Mouse (Mus musculus) intestine, embryonic 15.5 days (tissue): ENCODE measurements around the gene Rasgef1c. TPM values are rescaled to one million over a fixed set of nuclear protein-coding genes. Genes with fewer than 3 reads are reported as not detected.

Source experiments
- ATAC-seq: fragments of 200-750 bp; cut with Nextera tagmentation; 2 replicates; pipeline ENCODE4 v1.8.0; 2017; ENCODE audit warnings: moderate TSS enrichment, moderate library complexity
- H3K27ac ChIP-seq: fragments of 300-500 bp; sonication (generic); 2 replicates; pipeline ENCODE4 v1.5.1; 2015; ENCODE audit warnings: mild to moderate bottlenecking, inconsistent platforms
- H3K27me3 ChIP-seq: fragments of 300-500 bp; sonication (generic); replicated peaks from 2 replicates; pipeline ENCODE4 v1.6.1; 2015; ENCODE audit warnings: inconsistent platforms
- H3K36me3 ChIP-seq: fragments of 300-500 bp; sonication (generic); 2 replicates; pipeline ENCODE4 v1.6.1; 2015; ENCODE audit warnings: inconsistent platforms
- H3K4me1 ChIP-seq: fragments of 300-500 bp; sonication (generic); replicated peaks from 2 replicates; pipeline ENCODE4 v1.6.1; 2015; ENCODE audit warnings: inconsistent platforms
- H3K4me2 ChIP-seq: fragments of 300-500 bp; sonication (generic); replicated peaks from 2 replicates; pipeline ENCODE4 v1.6.1; 2015; ENCODE audit warnings: mild to moderate bottlenecking, inconsistent platforms
- H3K4me3 ChIP-seq: fragments of 300-500 bp; sonication (generic); replicated peaks from 2 replicates; pipeline ENCODE4 v1.5.1; 2015; ENCODE audit warnings: inconsistent platforms
- H3K9ac ChIP-seq: fragments of 300-500 bp; sonication (generic); 2 replicates; pipeline ENCODE4 v1.6.1; 2015; ENCODE audit warnings: inconsistent platforms
- H3K9me3 ChIP-seq: fragments of 300-500 bp; sonication (generic); 2 replicates; pipeline ENCODE4 v1.6.1; 2016; ENCODE audit warnings: inconsistent platforms
- WGBS: fragments of 180-500 bp; shearing (Covaris S2); methylation state at CpG from one replicate; pipeline ENCODE4 v1.1.7; 2015; 5-methylcytosine and 5-hydroxymethylcytosine counted together
- polyA plus RNA-seq: library from polyadenylated mRNA; unstranded; fragments of >200 nt; fragmentation: Nextera tagmentation; extraction: Ambion mirVana; gene quantifications from 2 replicates; pipeline ENCODE4 v1.2.1, GENCODE M21; 2015

Rasgef1c gene
- polyA plus RNA-seq, 1 experiment from 2014 or later, result 0.36 TPM

DNA sequence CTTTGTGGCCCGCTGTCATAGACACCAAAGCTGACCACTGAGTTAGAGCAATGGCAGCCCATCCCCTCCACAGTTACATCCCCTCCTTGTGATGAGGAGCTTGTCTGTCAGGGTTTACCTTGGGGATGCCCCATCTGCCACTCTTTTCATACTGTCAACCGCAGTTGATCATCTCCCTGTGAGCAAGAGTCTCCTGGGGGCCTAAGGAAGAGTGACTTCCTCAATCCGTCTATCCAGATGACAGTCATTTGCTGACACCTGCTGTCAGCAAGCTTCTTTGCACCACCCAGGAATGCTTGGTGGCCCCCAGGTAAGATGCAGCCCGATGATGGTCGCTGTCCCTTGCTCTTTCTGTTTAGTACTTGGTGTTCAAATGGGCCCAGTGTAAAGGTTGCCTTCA, 13.2 kb upstream of the Rasgef1c start:
- no peaks in the 10 kb centered on the region for H3K27me3 ChIP-seq
- no peak overlapping the region for H3K4me3 ChIP-seq
- WGBS, result 87% methylated on average over 5 of the region's 5 CpGs
- no peaks in the 10 kb centered on the region for H3K36me3 ChIP-seq
- H3K9ac ChIP-seq, result no peak overlapping the region
- no peak for ATAC-seq
- H3K4me1 ChIP-seq, result no peaks in the 10 kb centered on the region
- no peak overlapping the region for H3K27ac ChIP-seq
- H3K9me3 ChIP-seq, result no peaks in the 10 kb centered on the region
- H3K4me2 ChIP-seq, result no peak overlapping the region

DNA sequence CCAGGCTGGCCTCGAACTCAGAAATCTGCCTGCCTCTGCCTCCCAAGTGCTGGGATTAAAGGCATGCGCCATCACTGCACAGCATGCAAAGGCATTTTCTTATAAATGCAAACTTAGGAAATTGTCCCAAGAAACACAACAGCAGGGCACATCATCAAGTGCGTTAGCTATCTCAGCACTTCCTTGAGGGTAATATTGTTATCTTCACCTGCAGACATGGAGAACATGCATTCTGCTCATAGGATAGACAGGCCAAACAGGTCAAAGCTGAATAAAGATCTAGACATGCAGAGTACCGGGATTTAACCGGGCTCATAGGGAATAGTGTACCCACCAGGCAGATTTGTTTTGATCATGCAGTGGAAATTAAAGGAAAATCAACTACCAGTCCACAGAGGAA, 9.6 kb upstream of the Rasgef1c start:
- no peak for ATAC-seq
- H3K4me2 ChIP-seq, result no peak overlapping the region
- H3K9me3 ChIP-seq, result no peaks in the 10 kb centered on the region
- H3K27ac ChIP-seq, result no peak overlapping the region
- 92% methylated on average over 5 of the region's 5 CpGs for WGBS
- H3K4me1 ChIP-seq, result no peaks in the 10 kb centered on the region
- H3K4me3 ChIP-seq, result no peak overlapping the region
- no peaks in the 10 kb centered on the region for H3K36me3 ChIP-seq
- no peaks in the 10 kb centered on the region for H3K27me3 ChIP-seq
- no peak overlapping the region for H3K9ac ChIP-seq

DNA sequence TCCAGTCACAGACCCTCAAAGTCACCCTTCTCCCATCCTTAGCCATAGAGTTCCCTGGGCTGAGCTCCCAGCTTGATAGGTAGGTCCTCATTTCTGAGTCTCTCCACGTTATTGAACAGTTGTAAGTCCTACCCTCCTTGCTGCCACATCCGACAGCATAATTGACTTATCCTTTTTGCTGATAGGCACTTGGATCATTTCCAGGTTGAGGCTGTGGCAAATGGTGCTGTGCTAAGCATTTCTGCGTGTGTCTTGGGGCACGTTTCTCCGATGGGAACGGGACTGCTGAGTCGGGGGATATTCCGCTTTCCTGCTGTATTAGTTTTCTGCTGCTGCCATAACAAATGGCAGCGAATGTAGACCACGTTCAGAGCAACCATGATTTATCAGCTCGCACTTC, 7.8 kb upstream of the Rasgef1c start:
- Histone ChIP-seq H3K9ac (no peak overlapping the region), H3K4me3 (no peak overlapping the region), H3K27ac (no peak overlapping the region), H3K36me3 (no peaks in the 10 kb centered on the region), H3K4me1 (no peaks in the 10 kb centered on the region), H3K4me2 (no peak overlapping the region), H3K27me3 (no peaks in the 10 kb centered on the region), H3K9me3 (no peaks in the 10 kb centered on the region)
- ATAC-seq, result no peak
- WGBS, result 73% methylated on average over 11 of the region's 11 CpGs

DNA sequence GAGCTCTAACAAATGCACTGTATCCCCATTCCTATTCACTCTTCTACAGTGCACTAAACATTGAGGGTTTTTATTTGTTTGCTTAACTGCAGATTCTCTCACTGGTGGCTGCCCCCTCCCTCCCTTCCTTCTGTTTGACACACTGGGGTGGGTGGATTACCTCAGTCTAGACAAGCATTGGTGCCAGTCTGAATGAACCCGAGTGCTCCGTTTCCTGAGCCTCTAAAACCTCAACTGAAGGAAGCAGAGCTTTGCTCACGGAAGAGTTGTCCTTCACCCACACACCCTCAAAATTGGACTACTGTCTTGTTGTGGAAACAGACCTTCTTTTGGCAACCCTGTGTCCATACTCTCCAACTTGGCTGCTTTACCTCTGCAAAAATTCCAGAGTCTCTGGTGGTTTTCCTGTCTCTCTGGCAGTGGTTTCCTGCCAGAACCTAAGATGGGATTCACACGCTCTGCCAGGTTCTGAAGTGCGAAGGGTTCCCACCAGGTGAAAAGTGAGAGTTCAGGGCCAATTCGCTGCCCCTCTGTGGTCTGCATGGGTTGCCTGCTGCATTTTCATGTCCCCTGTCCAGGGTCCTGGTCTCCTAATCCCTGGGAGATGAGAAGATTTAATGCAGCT, 5.6 kb upstream of the Rasgef1c start:
- Histone ChIP-seq H3K9ac (no peak overlapping the region), H3K4me2 (no peak overlapping the region), H3K9me3 (no peaks in the 10 kb centered on the region), H3K4me1 (no peaks in the 10 kb centered on the region), H3K27ac (no peak overlapping the region), H3K27me3 (peaks cover 8% of the 10 kb centered on the region), H3K36me3 (no peaks in the 10 kb centered on the region), H3K4me3 (no peak overlapping the region)
- no peak for ATAC-seq
- WGBS, result 41% methylated on average over 6 of the region's 6 CpGs

DNA sequence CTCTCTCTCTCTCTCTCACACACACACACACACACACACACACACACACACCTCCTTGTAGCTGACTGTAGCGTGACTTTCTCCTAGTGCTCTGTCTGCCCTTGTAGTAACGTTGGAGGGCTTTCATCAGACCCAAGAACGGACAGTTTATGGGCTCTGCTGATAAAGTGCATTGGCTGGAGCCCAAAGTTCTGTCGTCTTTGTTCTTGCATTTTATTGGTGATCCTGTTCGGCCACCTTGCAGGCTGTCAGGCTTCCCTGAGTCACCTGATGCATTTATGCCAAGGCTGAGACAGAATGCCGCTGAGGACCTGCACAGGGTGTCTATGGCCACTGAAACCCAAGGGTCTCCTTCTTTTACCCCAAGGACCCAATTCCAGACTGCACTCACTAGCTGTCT, 1.6 kb upstream of the Rasgef1c start:
- H3K36me3 ChIP-seq, result no peaks in the 10 kb centered on the region
- no peak for ATAC-seq
- WGBS, result 35% methylated on average over 6 of the region's 6 CpGs
- H3K4me2 ChIP-seq, result no peak overlapping the region
- H3K27me3 ChIP-seq, result peaks cover 28% of the 10 kb centered on the region
- no peak overlapping the region for H3K9ac ChIP-seq
- no peak overlapping the region for H3K4me3 ChIP-seq
- H3K4me1 ChIP-seq, result 0 out of 2 replicates have a peak, but pooled peaks cover 4% of the 10 kb centered on the region
- H3K27ac ChIP-seq, result no peak overlapping the region
- no peaks in the 10 kb centered on the region for H3K9me3 ChIP-seq

DNA sequence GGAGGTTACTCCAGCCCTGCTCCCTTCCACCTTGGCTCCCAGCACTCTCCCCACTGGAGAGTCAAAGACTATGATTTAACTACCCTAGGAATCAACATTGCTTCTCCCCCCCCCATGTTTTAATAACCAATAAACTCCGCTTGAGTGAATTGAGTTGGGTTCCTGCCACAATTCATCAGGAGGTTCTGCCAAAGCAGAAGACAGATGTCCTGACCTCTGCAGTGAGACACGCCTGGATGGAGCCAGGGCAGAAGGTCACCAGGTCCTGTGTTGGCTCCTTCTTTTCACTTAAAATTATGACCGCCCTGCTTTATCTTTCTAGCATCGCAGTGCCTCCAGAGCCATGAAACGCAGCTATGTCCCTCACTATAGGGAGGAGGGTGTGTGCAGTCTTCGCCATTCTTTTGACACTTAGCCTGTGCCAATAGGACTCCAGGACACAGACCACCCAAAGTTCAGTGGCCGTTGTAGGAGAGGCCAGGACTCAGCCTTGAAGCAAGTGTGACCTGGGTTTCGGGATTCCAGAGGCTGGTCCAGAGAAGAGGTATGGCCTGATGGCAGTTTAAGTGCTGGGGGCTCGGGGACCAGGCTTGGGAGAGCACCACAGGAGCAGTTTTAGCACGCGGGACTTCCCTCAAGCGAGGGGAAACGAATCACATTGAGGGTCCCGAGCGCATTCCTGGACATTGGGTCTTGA, 525 bp upstream of the Rasgef1c start:
- WGBS, result 15% methylated on average over 15 of the region's 15 CpGs
- no peak overlapping the region for H3K9ac ChIP-seq
- H3K36me3 ChIP-seq, result no peaks in the 10 kb centered on the region
- H3K4me2 ChIP-seq, result peak overlapping the region; percentile 100
- no peak for ATAC-seq
- peaks cover 28% of the 10 kb centered on the region for H3K27me3 ChIP-seq
- no peaks in the 10 kb centered on the region for H3K9me3 ChIP-seq
- H3K4me3 ChIP-seq, result peak overlapping the region; percentile 61
- H3K4me1 ChIP-seq, result 0 out of 2 replicates have a peak, but pooled peaks cover 4% of the 10 kb centered on the region
- no peak overlapping the region for H3K27ac ChIP-seq

DNA sequence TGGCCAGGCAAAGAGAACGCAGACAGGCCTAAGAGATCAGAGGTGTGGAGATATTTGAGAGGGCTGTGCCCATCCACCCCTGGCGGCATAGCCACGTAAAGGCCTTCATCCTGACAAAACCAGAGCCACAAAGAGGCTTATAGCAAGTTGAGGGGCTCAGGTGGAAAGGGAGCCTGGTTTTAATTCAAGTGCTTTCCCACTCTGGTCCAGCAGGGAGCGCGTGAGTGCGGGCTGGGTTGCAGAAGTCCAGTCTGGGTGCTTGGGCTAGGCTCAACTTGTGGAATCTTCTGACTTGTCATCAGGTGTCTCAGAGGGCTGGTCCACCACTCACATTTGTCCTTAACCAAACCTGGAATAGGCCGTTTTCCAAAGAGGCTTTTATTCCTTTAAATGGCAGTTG, 1.7 kb downstream of the Rasgef1c start:
- 16% methylated on average over 7 of the region's 7 CpGs for WGBS
- H3K4me2 ChIP-seq, result no peak overlapping the region
- peaks cover 28% of the 10 kb centered on the region for H3K27me3 ChIP-seq
- no peaks in the 10 kb centered on the region for H3K36me3 ChIP-seq
- H3K9ac ChIP-seq, result no peak overlapping the region
- 0 out of 2 replicates have a peak, but pooled peaks cover 4% of the 10 kb centered on the region for H3K4me1 ChIP-seq
- no peaks in the 10 kb centered on the region for H3K9me3 ChIP-seq
- H3K4me3 ChIP-seq, result no peak overlapping the region
- no peak overlapping the region for H3K27ac ChIP-seq
- no peak for ATAC-seq

DNA sequence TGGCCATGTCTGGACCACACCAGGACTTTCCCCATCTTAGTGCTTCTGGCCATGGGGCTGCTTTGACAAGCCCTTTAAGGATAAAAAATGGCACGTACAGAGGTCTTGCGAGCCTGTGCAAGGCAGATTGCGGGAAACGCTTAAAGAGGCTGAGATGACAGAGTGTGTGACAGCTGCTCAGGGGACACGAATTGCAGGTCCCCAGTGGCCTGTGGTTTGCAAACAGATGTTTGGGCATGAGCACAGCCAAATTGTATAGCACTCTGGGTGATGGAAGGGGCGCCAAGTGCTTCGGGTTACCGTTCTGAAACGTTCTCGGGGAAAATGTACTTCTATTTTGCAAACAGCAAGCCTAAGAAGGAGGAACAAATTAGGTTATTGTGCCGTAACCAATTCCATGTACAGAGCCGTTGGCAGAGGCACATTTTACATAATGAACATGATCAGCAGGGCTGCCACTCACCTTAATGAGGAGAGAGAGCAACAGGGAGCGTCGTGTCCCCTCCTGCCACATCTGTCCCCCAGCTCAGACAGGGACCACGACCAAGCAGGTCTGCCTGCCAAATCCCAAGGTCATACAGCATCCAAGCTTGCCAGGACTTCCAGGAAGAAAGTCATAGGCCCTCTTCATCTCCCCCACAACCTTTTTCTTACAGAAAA, 17.0 kb downstream of the Rasgef1c start:
- no peak overlapping the region for H3K27ac ChIP-seq
- no peak for ATAC-seq
- H3K4me2 ChIP-seq, result no peak overlapping the region
- no peaks in the 10 kb centered on the region for H3K27me3 ChIP-seq
- H3K9ac ChIP-seq, result no peak overlapping the region
- no peaks in the 10 kb centered on the region for H3K9me3 ChIP-seq
- 64% methylated on average over 15 of the region's 15 CpGs for WGBS
- no peaks in the 10 kb centered on the region for H3K36me3 ChIP-seq
- no peak overlapping the region for H3K4me3 ChIP-seq
- no peaks in the 10 kb centered on the region for H3K4me1 ChIP-seq

DNA sequence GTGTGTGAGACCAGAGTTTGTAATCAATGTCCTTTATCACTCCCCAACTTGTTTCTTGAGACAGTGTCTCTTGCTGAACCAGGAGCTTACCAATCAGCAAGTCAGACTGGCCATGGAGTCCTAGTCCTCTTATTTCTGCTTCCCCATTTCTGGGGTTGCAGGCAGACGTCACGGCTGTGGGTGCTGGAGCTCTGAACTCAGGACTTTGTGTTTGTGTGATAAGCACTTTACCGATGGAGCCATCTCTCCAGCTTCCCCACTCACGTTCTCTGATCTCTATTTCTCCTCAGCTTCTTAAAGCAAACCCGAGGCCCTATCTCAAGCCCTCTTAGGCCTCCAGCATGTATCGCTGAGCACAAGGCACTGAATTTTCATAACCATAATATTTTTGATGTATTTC, 17.7 kb downstream of the Rasgef1c start:
- no peak overlapping the region for H3K4me3 ChIP-seq
- H3K27ac ChIP-seq, result no peak overlapping the region
- H3K36me3 ChIP-seq, result no peaks in the 10 kb centered on the region
- no peaks in the 10 kb centered on the region for H3K4me1 ChIP-seq
- no peak for ATAC-seq
- no peaks in the 10 kb centered on the region for H3K9me3 ChIP-seq
- H3K9ac ChIP-seq, result no peak overlapping the region
- no peaks in the 10 kb centered on the region for H3K27me3 ChIP-seq
- WGBS, result 85% methylated on average over 6 of the region's 6 CpGs
- no peak overlapping the region for H3K4me2 ChIP-seq

DNA sequence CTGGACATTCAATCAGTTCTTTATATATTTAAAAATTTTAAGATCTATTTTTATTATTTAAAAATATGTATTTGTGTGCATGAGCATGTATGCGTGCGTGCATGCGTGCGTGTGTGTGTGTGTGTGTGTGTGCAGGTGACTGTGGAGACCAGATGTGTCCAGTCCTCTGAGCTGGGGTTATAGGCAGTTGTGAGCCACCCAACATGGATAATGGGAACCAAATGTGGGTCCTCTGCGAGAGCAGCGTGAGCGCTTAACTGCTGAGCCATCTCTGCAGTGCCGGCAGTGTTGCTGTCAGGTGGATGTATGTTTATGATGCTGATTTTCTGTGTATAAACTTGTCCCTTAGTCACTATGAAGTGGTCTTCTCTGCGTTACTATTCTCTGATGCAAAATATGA, 21.9 kb downstream of the Rasgef1c start:
- H3K4me1 ChIP-seq, result peaks cover 4% of the 10 kb centered on the region; the same call in 1 of the 2 replicates
- H3K4me3 ChIP-seq, result no peak overlapping the region
- H3K27ac ChIP-seq, result no peak overlapping the region
- WGBS, result 81% methylated on average over 9 of the region's 9 CpGs
- no peaks in the 10 kb centered on the region for H3K27me3 ChIP-seq
- no peaks in the 10 kb centered on the region for H3K36me3 ChIP-seq
- H3K9me3 ChIP-seq, result no peaks in the 10 kb centered on the region
- no peak overlapping the region for H3K4me2 ChIP-seq
- H3K9ac ChIP-seq, result no peak overlapping the region
- no peak for ATAC-seq

DNA sequence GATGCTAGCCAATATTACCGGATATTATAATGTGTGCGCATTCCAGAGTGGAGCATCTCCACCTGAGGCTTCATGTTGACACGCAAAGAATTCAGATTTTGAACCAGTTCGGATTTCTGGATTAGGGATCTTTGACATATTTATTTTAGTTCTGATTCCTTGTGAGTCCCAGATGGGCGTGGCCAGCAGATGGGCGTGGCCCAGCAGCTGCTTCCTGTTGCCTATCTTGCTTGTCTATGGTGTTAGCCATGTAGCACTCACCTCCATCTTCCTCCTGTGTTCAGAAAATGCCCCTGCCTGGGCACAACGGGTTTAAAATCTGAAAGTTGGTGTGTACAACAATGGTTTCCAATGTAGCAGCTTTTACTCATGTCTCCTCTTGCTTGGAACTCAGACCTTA, 24.5 kb downstream of the Rasgef1c start:
- no peak overlapping the region for H3K4me3 ChIP-seq
- no peak overlapping the region for H3K4me2 ChIP-seq
- H3K9ac ChIP-seq, result no peak overlapping the region
- H3K27me3 ChIP-seq, result no peaks in the 10 kb centered on the region
- H3K4me1 ChIP-seq, result peaks cover 4% of the 10 kb centered on the region; the same call in 1 of the 2 replicates
- WGBS, result 72% methylated on average over 7 of the region's 7 CpGs
- no peaks in the 10 kb centered on the region for H3K9me3 ChIP-seq
- no peak overlapping the region for H3K27ac ChIP-seq
- ATAC-seq, result no peak
- H3K36me3 ChIP-seq, result no peaks in the 10 kb centered on the region

DNA sequence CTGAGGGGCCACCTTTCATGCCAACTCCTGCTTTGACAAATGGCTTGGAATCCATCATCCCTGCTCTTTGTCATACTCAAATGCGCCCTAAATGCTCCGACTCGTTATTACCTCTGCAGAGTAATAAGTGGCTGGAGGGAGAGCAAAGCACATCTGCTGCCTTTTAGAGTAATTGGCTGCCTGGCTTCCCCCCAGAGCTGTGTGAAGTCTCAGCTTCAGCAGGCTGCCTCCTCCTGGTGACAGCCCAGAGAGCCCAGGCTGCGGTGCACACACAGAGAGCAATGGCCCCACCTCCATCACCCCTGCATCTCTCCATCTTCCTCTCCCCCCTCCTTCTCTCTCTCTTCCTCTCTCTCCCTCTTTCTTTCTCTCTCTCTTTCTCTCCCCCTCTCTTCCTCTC, 25.5 kb downstream of the Rasgef1c start:
- no peak overlapping the region for H3K9ac ChIP-seq
- no peaks in the 10 kb centered on the region for H3K36me3 ChIP-seq
- no peak overlapping the region for H3K4me2 ChIP-seq
- ATAC-seq, result no peak
- H3K4me1 ChIP-seq, result peaks cover 6% of the 10 kb centered on the region; the same call in 1 of the 2 replicates
- H3K4me3 ChIP-seq, result no peak overlapping the region
- no peaks in the 10 kb centered on the region for H3K9me3 ChIP-seq
- 31% methylated on average over 4 of the region's 4 CpGs for WGBS
- H3K27me3 ChIP-seq, result no peaks in the 10 kb centered on the region
- H3K27ac ChIP-seq, result no peak overlapping the region
